Mouse (Mus musculus): ENCODE measurements at regions not wholly inside any gene's neighbourhood (a gene's known extent, or its start where the extent isn't known, plus 50 kb on each side); places are given as distances from the start of the nearest gene placed in this dataset.

GRCm38 (mm10) chr9:61816589-61817179 lies 97.7 kb downstream of the Rplp1 start:
- no peak for DNase-seq (ENCODE audit: low spot score)

- DNase-seq (ENCODE audit: low spot score): no peak
These were observed 98.3 kb downstream of the Rplp1 start for GRCm38 (mm10) chr9:61815995-61816394.

- no peak for DNase-seq (ENCODE audit: low spot score)
These were observed 101.1 kb downstream of the Rplp1 start for GRCm38 (mm10) chr9:61813291-61813690.

- DNase-seq (ENCODE audit: low spot score): no peak
These were observed 102.0 kb downstream of the Rplp1 start for GRCm38 (mm10) chr9:61812315-61812714.

GRCm38 (mm10) chr9:61810456-61810855 lies 103.9 kb downstream of the Rplp1 start:
- DNase-seq (ENCODE audit: low spot score): no peak

- DNase-seq (ENCODE audit: low spot score): no peak
These were observed 105.8 kb downstream of the Rplp1 start for GRCm38 (mm10) chr9:61808351-61809225.

GRCm38 (mm10) chr9:61805971-61806370 lies 108.4 kb downstream of the Rplp1 start:
- no peak for DNase-seq (ENCODE audit: low spot score)

- no peak for DNase-seq (ENCODE audit: low spot score)
These were observed 110.8 kb downstream of the Rplp1 start for GRCm38 (mm10) chr9:61803555-61803954.

GRCm38 (mm10) chr9:61802694-61803093 lies 111.6 kb downstream of the Rplp1 start:
- DNase-seq (ENCODE audit: low spot score): no peak

GRCm38 (mm10) chr9:61799535-61799934 lies 114.8 kb downstream of the Rplp1 start:
- DNase-seq (ENCODE audit: low spot score): no peak

GRCm38 (mm10) chr9:61795910-61796309 lies 118.4 kb downstream of the Rplp1 start:
- DNase-seq (ENCODE audit: low spot score): no peak

GRCm38 (mm10) chr9:61791435-61792064 lies 122.8 kb downstream of the Rplp1 start:
- peak; percentile 37 for DNase-seq (ENCODE audit: low spot score)

GRCm38 (mm10) chr9:61790849-61791248 lies 123.5 kb downstream of the Rplp1 start:
- DNase-seq (ENCODE audit: low spot score): no peak

- no peak for DNase-seq (ENCODE audit: low spot score)
These were observed 125.1 kb downstream of the Rplp1 start for GRCm38 (mm10) chr9:61789066-61789897.

GRCm38 (mm10) chr9:61781469-61781868 lies 132.9 kb downstream of the Rplp1 start:
- DNase-seq (ENCODE audit: low spot score): no peak

GRCm38 (mm10) chr9:61780186-61780939 lies 134.0 kb downstream of the Rplp1 start:
- no peak for DNase-seq (ENCODE audit: low spot score)

- no peak for DNase-seq (ENCODE audit: low spot score)
These were observed 135.2 kb downstream of the Rplp1 start for GRCm38 (mm10) chr9:61779165-61779564.

GRCm38 (mm10) chr9:61776446-61776845 lies 137.9 kb downstream of the Rplp1 start:
- no peak for DNase-seq (ENCODE audit: low spot score)

GRCm38 (mm10) chr9:61770207-61770955 lies 144.0 kb downstream of the Rplp1 start:
- DNase-seq (ENCODE audit: low spot score): no peak

- no peak for DNase-seq (ENCODE audit: low spot score)
These were observed 148.2 kb downstream of the Rplp1 start for GRCm38 (mm10) chr9:61766187-61766586.

- no peak for DNase-seq (ENCODE audit: low spot score)
These were observed 149.0 kb downstream of the Rplp1 start for GRCm38 (mm10) chr9:61765366-61765765.

Measured in layer of hippocampus, adult 9-10 months (tissue).